Mouse (Mus musculus) small intestine, adult 2 months (tissue): ENCODE data around the gene Wwox. TPM values are rescaled to one million over a fixed set of nuclear protein-coding genes. Genes with fewer than 3 reads are reported as not detected.

ENCODE experiments used
- H3K27ac ChIP-seq: fragments of 200-500 bp; 2 replicates; pipeline ENCODE4 v1.5.1; 2012; ENCODE audit warnings: low read depth, low read length, control low read depth, inconsistent platforms; ENCODE audit not compliant: insufficient read depth
- H3K27me3 ChIP-seq: fragments of 200-500 bp; 2 replicates; pipeline ENCODE4 v1.6.1; 2012; ENCODE audit warnings: mild to moderate bottlenecking, moderate library complexity, low read length, inconsistent platforms; ENCODE audit not compliant: control insufficient read depth, insufficient read depth
- H3K36me3 ChIP-seq: fragments of 200-500 bp; 2 replicates; pipeline ENCODE4 v1.6.1; 2012; ENCODE audit warnings: mild to moderate bottlenecking, low read length, control low read depth, inconsistent platforms; ENCODE audit not compliant: control insufficient read depth, insufficient read depth
- H3K4me1 ChIP-seq: fragments of 200-500 bp; 2 replicates; pipeline ENCODE4 v1.6.1; 2012; ENCODE audit warnings: low read length, inconsistent platforms, mixed read lengths; ENCODE audit not compliant: control insufficient read depth, insufficient read depth, insufficient read length
- H3K4me3 ChIP-seq: fragments of 200-500 bp; 2 replicates; pipeline ENCODE4 v1.5.1; 2012; ENCODE audit warnings: low read depth, mild to moderate bottlenecking, control low read depth, inconsistent platforms, low read length, moderate library complexity
- CTCF ChIP-seq: fragments of 200-500 bp; IDR thresholded peaks from 2 replicates; pipeline ENCODE4 v1.5.1; 2012; ENCODE audit warnings: low read depth, mild to moderate bottlenecking, control low read depth, inconsistent platforms, low read length, moderate library complexity, mixed read lengths; ENCODE audit not compliant: insufficient replicate concordance, insufficient read length; ENCODE audit errors: extremely low read depth
- POLR2A ChIP-seq: fragments of 200-500 bp; IDR thresholded peaks from 2 replicates; pipeline ENCODE4 v1.6.1; 2012; ENCODE audit warnings: low read depth, mild to moderate bottlenecking, control low read depth, inconsistent platforms, low read length, moderate library complexity
- WGBS: fragments of 180-500 bp; shearing (Covaris S2); methylation state at CpG from one replicate; pipeline ENCODE4 v1.1.7; 2018; 5-methylcytosine and 5-hydroxymethylcytosine counted together
- polyA plus RNA-seq: library from polyadenylated mRNA; depleted of rRNA; stranded (reverse); fragments of >200 nt; gene quantifications from 2 replicates; pipeline ENCODE4 v1.2.3, GENCODE M21; 2012

Gene Wwox
- polyA plus RNA-seq, 1 experiment: 6.0 TPM

DNA sequence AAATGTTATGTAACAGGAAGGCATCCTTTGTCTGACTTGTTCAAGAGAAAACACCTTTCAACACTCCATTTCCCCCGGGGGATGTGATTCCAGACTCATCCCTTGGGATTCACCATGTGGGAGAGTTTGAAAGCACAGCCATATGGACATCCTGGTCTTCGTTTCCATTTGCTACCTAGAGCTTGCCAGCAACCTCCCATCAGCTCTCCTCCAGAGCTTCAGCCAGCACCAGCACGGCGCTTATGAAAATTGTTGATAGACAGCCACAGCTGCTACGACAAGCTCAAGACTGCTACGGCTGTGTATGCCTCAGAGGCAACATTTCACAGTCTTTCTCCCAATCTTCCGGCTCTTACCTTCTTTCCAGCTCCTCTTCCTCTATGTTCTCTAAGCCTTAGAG, 484.2 kb downstream of the Wwox start:
- peaks cover 6% of the 10 kb centered on the region; the same call in 1 of the 2 replicates for H3K4me1 ChIP-seq
- no peaks in the 10 kb centered on the region for H3K36me3 ChIP-seq
- no peak for TF ChIP-seq POLR2A
- TF ChIP-seq CTCF: no peak
- H3K4me3 ChIP-seq: no peak overlapping the region
- H3K27me3 ChIP-seq: no peaks in the 10 kb centered on the region
- WGBS: 88% methylated on average over 7 of the region's 7 CpGs
- no peak overlapping the region for H3K27ac ChIP-seq

DNA sequence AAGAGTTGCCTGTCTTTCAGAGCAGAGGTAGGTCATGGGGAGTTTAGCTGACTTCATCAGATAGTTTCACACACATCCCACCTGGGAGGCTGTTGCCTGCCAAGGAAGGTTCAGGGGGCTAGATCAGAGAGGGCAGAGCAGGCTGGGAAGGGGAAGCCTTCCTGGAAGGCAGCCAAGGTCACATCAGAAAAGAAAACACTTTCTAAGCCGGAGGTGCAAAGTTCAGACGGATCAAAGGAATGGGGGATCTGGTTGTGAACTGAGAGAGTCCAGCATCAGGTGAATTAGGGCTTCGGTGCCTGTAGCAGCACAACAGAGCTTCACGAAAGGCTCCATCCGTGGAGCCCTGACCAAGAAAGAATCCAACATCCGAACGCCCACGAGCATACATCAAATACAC, 488.0 kb downstream of the Wwox start:
- no peak overlapping the region for H3K4me3 ChIP-seq
- H3K36me3 ChIP-seq: no peaks in the 10 kb centered on the region
- H3K4me1 ChIP-seq: peaks cover 17% of the 10 kb centered on the region; the same call in 1 of the 2 replicates
- TF ChIP-seq CTCF (no peak), POLR2A (no peak)
- 15% methylated on average over 8 of the region's 8 CpGs for WGBS
- H3K27me3 ChIP-seq: no peaks in the 10 kb centered on the region
- H3K27ac ChIP-seq: peak overlapping the region; percentile 24; the same call in 1 of the 2 replicates

DNA sequence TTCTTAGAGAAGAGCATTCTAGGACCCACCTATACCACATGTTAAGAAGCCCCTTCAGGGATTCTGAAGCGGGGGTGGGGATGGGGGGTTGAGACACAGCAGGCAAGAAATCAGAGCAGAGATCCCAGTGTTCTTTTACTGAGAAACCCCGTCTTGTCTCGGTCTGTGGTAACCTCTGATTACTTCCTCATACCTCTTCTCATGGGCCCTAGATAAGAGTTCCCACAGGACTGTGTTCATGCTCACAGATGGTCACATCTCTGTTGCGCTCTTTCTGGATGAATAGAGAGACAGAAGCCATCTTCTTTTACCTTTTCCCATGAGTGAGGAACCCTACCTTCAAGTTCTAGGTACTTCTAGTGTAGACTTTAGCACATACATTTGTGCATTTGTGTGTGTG, 488.5 kb downstream of the Wwox start:
- Histone ChIP-seq H3K4me3 (no peak overlapping the region), H3K27ac (peak overlapping the region; percentile 24; the same call in 1 of the 2 replicates), H3K4me1 (peaks cover 17% of the 10 kb centered on the region; the same call in 1 of the 2 replicates), H3K27me3 (no peaks in the 10 kb centered on the region), H3K36me3 (no peaks in the 10 kb centered on the region)
- WGBS: 30% methylated on average over 4 of the region's 4 CpGs
- TF ChIP-seq CTCF (no peak), POLR2A (no peak)

DNA sequence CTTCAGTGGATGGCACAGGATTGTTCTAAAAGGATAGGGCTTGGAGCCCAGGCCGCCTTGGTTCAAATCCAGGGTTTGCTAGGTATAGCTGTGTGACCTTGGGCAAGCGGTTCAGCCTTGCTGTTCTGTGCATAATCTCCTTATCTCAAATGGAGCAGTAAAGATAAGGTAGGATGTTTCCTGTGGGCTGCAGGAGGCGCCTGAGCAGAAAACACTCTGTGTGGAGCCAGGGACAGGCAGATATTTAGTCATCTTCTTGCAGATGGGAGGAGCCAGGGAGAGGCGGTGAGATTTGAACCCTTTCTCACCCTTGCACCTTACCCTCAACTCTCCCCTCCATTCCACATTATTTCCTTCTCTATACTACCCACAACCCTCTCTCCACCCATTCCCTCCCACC, 490.1 kb downstream of the Wwox start:
- TF ChIP-seq POLR2A (no peak), CTCF (no peak)
- 25% methylated on average over 4 of the region's 4 CpGs for WGBS
- H3K4me3 ChIP-seq: no peak overlapping the region
- no peaks in the 10 kb centered on the region for H3K27me3 ChIP-seq
- H3K36me3 ChIP-seq: no peaks in the 10 kb centered on the region
- peaks cover 17% of the 10 kb centered on the region; the same call in 1 of the 2 replicates for H3K4me1 ChIP-seq
- peak overlapping the region; percentile 52; the same call in 1 of the 2 replicates for H3K27ac ChIP-seq

DNA sequence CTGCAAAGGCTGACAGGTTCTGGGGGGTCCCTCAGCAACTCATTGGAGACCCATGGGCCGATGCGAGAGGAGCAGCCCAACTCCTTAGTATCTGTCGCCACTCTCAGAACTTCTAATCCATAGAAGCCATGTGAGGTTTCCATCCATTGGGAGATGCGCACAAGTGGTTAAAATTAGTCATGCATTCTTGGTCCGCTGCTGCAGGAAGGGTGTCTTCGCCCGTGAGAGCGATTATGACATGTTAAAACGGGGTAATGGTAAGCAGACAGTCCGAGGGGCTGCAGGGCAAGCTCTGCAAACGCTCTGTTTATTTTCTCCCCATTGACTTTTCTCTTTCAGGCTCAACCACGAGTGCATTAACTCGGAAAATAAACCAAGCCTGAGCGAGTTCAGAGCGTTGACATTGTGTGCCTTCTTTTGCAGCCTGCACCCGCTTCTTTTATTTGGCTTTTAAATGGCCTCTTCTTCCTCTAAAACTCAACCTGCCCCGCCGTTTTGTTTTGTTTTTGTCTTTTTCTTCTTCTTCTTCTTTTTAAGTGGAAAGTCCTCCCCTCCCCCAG, 492.7 kb downstream of the Wwox start:
- TF ChIP-seq POLR2A (no peak), CTCF (no peak)
- 72% methylated on average over 18 of the region's 18 CpGs for WGBS
- no peaks in the 10 kb centered on the region for H3K36me3 ChIP-seq
- H3K27ac ChIP-seq: no peak overlapping the region
- peaks cover 17% of the 10 kb centered on the region; the same call in 1 of the 2 replicates for H3K4me1 ChIP-seq
- no peaks in the 10 kb centered on the region for H3K27me3 ChIP-seq
- H3K4me3 ChIP-seq: no peak overlapping the region

DNA sequence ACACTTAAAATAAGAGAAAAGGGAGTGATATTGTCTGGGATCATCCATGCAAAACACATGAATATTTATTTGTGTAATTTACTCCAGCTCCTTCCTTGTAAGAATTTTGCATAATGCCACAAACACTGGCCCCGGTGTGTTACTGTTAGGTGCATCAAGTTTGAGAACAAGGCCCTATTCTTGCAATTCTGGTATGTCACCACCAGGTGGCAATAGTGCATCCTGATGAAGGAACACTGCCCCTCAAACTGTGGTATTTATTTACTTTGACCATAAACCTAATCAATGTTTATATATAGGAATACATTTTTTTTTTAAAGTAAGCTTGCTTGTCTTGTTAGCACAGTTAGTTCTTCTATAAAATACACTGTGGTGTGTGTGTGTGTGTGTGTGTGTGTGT, 493.8 kb downstream of the Wwox start:
- H3K27ac ChIP-seq: no peak overlapping the region
- TF ChIP-seq CTCF: no peak
- no peak for TF ChIP-seq POLR2A
- 94% methylated on average over 1 of the region's 1 CpGs for WGBS
- no peaks in the 10 kb centered on the region for H3K27me3 ChIP-seq
- H3K36me3 ChIP-seq: no peaks in the 10 kb centered on the region
- no peak overlapping the region for H3K4me3 ChIP-seq
- peaks cover 14% of the 10 kb centered on the region; the same call in 1 of the 2 replicates for H3K4me1 ChIP-seq

DNA sequence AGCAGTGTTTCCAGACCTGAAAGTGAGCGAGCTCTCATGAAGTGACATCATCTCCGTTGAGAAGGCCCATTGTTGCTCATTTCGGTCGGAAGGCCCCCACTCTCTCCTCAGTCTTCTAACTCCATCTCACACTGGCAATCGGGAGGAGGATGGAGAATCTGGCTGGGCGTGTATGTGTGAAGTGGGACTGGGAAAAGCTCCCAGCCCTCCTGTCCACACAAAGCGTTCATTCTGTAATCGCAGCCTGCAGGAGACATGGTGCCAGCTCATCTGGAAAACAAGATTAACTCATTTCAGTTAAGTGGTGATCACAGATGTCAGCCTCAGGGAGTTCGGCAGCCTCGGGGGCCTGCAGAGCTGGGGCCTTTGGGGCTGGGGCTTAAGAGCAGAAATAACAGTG, 497.4 kb downstream of the Wwox start:
- 75% methylated on average over 10 of the region's 10 CpGs for WGBS
- no peaks in the 10 kb centered on the region for H3K36me3 ChIP-seq

DNA sequence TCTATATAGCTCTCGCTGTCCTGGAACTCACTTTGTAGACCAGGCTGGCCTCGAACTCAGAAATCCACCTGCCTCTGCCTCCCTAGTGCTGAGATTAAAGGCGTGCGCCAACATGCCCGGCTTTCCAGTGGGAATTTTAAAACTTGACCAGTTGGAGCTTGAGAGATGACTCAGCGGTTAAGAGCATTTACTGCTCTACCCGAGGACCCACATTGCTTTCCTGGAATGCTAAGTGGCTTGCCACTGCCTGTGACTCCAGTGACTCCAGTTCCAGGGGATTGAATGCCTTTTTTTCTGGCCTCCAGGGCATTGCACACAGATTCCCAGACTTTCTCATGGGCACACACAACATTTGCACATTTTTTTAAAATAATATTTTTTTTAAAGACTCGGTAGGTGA, 499.9 kb downstream of the Wwox start:
- H3K27ac ChIP-seq: no peak overlapping the region
- 88% methylated on average over 8 of the region's 8 CpGs for WGBS
- no peaks in the 10 kb centered on the region for H3K27me3 ChIP-seq
- no peaks in the 10 kb centered on the region for H3K36me3 ChIP-seq
- H3K4me3 ChIP-seq: no peak overlapping the region
- H3K4me1 ChIP-seq: no peaks in the 10 kb centered on the region
- no peak for TF ChIP-seq CTCF
- TF ChIP-seq POLR2A: no peak

More for the DNA sequence above, 497.4 kb downstream of the Wwox start:
- Histone ChIP-seq H3K4me1 (no peaks in the 10 kb centered on the region), H3K27ac (no peak overlapping the region), H3K27me3 (no peaks in the 10 kb centered on the region), H3K4me3 (no peak overlapping the region)
- TF ChIP-seq POLR2A (no peak), CTCF (no peak)
